Mouse (Mus musculus) kidney, postnatal 14 days (tissue): ENCODE results near the gene Siah2.
A peak's percentile ranks its signal among the peaks of the same experiment; 100 is the strongest.

ENCODE experiments used
- DNase-seq: peaks from one replicate; pipeline ENCODE4 v3.0.0; 2022; ENCODE audit warnings: mixed read lengths

The Siah2 gene

DNA sequence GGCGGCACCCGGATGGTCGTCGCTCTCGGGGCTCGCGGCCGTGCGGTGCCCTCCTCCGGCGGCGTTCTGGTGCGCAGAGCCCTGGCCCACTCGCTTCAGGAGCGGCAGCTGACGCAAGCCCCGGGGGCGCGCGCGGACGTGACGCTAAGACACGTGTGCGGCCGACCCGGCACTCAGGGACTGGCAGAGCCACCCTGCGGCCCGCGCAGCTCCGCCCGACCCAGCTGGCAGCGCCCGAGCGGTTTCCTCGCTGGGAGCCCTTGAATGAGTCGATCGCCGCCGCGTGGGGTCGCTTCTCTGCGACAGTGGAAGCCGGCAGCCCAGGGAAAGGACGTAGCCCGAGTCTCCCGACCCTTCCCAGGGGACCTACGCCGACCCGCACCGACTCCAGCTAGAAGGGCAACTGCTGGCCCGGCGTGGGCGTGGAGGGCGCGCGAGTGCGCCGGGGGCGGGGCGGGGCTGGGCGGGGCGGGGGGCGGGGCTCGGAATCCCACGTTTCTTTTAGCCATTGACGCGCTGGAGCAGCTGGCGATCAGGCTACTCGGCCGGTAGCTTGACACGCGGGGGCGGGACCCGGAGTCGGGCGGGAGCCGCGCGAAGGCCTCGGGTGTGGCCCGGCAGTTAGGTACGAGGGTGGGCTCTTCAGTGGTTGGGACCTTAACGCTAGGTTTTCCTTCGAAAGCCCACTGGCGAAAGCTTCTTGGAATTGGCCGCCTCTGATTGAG, at the start of gene Siah2:
Gene Siah2 (minus strand): TSS at position 404 of the 725 bp plus-strand sequence.
- peak; percentile 94 for DNase-seq

DNA sequence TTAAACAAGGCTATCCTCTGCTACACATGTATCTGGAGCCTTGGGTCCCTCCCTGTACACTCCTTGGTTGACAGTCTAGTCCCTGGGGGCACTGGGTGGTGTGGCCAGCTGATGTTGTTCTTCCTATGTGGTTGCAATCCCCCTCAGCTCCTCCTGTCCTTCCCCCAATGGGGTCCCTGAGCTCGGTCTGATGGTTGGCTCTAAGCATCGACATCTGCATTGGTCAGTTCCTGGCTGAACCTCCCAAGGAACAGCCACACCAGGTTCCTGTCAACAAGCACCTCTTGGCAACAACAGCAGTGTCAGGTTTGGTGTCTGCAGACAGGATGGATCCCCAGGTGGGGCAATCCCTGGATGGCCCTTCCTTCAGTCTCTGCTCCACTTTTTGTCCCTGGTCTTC, 47.3 kb upstream of the Siah2 start:
- no peak for DNase-seq

DNA sequence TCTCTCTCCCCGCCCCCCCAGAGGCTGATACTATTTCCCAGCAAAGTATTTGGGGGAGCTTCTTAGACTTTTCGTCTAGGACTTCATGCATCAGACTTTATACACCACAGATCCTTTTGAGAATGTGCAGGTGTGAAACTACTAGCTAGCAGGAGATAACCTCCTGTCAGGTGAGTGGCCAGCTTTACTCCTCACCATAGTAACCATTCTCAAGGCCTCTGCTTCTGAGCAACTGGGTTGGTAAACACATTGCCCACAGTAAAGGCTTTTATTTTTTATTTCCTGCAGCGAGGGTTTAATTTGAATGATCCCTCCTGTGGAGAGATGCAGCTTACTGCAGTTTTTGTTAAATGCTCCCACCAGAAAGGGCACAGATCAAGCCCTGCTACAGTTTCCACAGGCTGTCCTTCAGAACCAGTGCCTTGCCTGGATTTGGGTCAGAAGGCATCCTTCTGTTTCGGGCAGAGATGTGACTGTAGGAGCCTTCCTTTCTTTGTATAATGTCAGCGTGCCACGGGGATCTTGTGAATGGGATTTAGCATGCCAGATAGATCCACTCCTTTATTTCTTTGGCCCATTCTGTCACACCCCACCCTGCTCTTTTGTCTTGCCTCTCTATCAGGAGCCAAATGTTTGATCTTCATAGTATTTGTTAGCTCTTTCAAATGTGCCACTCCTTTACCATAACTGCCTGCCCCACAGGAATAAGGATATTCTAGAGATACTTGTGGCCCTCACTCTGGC, 46.3 kb upstream of the Siah2 start:
- no peak for DNase-seq

DNA sequence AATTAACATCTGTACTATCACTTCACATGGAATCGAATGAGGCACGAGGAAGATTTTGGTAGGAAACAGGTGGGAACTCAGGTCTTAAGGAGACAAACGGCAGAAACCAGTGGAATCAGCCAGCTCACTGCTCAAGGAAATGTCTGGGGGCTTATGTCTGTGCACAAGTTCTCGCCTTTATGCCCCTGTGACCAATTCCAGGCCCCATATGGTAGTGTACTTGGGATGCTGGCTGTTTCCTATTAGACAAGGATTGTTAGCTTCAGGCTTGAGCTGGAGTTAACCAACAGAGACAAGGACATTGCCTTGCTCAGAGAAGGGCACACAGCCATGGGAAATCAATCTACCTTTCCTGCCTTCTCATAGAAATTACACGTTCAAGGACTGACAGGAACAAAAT, 39.3 kb upstream of the Siah2 start:
- DNase-seq, result no peak

DNA sequence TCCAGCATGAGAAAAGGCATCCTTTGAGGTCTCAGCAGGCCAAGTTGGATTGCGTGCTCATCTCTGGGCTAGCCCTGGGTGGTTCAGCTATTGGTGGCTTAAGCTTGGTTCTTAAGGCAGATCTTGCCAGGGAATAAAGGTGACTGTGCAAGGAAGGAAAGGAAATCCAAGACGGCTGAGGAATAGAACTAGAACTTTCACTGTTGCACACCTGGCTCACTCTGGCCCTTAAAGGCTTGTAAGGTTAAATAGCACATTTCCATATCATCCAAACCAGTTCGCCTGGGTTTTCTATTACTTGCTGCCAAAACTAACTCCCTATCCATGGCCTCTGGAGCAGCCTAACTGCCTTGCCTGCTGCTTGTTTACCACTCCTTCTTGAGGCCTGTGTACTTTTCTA, 38.4 kb upstream of the Siah2 start:
- DNase-seq, result no peak

DNA sequence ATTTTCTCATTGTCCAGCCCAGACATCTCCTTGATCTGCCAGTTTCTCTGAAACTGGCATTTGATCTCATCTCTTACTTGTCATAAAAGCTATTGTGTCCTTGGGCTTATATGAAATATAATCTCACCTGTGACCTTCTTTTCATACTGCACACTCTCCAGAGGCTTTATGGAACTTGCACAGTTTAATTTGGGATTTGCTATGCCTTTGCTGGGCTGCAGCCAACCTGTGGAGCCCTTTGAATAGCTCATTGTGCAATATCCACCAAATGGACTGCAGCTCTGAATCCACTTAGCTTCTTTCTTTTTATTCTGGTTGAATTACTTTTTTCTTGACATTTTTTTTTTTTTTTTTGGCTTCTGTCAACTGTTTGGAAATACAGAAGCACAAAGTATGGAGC, 37.3 kb upstream of the Siah2 start:
- no peak for DNase-seq

DNA sequence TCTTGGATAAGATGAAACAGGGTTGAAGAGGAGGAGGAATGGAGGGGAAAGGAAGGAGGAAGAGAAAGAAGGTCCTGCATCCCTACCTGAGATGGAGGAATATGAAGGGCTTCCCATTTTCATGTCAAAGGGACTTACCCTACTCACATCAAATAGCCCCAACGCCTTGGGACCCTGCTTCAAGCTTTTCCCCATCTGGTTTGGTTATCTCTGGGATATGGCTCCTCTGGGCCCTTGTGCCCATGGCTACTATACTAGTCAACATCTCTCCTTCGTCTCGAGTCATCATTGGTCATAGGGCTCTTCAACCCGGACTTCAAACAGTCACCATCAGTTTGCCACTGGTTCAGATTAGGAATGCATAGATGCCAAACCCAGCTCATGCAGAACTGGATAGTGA, 35.4 kb upstream of the Siah2 start:
- no peak for DNase-seq

DNA sequence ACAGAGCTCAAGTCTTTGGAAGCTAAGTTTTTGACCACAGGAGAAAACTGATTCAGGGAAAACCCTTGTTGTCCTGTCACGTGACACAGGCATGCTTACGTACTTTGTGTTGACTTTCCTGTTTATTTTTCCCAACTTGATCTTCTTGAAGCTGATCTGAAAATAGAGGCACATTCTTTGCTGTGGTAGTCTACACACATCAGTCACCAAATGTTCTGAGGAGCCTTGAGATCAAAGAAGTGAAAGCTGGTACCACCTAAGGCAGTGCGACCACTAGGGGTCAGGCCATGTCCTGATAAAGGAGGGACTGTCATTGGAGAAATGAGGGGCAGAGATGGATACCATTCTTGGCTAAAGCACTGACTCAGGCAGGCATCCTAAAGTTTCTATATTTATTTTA, 34.8 kb upstream of the Siah2 start:
- peak; percentile 19 for DNase-seq

DNA sequence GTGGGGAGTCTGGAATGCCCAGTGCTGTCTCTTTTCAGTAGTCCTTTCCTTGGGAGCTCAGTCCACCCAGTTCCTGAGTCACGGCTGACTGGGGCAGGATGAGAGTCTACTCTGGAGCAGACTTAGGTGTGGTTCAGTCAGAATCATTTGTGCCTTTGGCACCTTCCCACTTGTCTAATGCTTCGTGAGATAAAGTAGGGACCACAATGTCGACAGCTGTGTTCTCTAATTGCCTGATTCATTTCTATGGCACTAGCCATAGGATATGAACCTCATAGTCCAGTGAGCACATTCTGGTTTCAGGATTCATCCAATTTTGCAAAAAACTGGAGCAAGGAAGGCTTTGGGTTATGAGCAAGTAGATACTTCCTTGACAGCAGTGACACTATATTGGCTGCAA, 34.2 kb upstream of the Siah2 start:
- no peak for DNase-seq

DNA sequence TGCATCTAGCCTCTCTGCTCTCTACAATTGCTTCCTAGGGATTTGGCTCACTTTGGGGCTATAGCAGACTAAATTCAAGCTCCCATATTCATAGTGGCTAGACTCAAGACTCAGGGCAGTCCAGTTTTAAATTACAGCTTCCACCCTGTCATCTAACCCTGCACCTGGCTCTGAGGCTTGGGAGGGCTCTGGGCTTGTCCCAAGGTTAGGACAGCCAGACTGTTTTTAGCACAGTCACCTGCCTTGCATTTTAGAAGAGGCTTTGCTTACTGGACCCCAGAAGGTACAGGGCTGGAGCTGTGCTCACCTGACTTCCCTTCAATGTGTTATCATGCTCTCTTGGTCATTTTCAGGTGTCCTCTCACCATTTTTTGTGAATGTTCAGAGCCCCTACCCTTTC, 32.6 kb upstream of the Siah2 start:
- no peak for DNase-seq

DNA sequence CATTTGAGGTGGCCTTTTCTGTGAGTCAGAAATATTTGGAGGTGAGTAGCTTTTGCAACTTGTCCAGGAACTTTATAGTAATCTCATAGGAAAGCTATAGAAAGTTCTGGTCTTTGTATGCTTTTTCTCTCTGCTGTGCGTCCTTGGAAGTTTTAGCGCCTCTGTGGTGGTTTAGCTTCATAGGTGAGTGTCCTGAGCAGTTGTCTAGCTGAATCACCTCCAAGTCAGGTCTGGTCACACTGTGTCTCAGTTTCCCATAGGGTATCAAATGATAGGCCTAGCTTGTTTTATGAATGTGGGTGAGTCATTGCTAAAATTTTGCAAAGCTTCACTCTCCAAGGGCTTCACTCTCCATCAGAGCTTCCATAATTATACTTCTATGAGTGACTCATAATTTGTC, 31.5 kb upstream of the Siah2 start:
- no peak for DNase-seq

DNA sequence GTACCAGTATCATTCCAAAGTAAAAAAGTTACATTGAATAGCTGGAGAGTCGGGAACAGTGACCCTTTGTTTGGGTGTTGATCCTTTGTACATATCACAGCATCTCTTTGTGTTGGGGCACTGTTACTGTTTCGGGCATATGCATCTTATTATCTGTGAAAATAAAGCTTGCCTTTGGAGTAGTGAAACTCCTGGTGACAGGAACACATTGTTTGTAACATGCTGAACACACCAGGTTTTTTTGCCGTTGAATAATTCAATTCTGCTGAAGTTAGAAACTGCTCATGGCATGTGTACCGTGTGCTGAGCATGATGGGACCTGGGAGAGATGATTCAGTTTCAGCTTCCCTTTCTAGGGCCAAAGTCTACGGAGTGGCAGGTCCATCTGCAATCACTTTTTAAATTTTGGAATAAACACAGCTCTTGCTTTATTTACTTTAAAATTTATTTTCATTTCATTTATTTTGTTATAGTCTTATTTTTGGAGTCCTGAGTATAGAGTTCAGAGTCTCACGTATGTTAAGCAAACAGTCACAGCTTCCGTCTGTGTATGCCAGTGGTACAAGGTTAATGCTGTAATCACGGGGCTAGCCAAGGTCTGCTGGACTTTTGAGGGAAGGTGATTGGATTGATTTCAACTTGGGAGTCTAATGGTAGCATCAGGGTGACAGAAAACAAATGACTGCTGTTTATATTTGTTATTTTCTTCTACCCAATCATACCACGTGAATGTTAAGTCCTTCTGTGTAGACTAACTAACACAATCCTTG, 27.4 kb upstream of the Siah2 start:
- no peak for DNase-seq

DNA sequence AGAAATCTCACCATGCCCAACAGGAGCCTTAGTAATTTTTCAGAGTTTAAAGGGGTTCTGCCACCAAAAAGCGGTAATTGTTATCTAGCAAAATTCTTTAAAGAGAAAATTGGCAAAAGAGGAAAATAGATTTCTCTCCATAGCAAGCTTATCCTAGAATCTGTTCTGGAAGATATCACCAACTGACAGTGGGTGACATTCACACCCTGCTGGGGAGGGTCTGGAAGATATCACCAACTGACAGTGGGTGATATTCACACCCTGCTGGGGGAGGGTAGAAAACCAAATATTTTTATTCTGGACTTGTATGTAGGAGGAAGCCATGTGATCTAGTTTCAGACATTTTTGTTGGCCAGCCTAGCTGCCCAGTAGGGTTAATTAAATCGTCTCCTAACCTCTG, 24.5 kb upstream of the Siah2 start:
- DNase-seq, result no peak

DNA sequence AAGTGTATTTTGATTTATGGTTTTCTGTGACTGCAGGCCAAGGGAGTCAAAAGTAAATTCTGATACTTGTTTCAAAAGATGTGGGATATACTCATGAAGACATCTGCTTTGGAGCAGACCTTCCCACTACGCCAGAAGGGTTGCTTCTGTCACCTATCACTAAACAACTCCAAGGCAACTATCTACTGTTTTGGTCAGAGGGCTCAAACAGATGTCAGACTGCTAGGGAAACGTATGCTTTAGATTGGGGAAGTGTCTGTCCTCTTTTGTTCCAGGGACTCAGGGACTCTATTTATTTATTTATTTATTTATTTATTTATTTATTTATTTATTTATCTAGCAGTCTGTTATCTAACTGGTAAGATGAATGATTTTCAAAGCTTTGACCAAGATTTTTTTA, 22.6 kb upstream of the Siah2 start:
- no peak for DNase-seq

DNA sequence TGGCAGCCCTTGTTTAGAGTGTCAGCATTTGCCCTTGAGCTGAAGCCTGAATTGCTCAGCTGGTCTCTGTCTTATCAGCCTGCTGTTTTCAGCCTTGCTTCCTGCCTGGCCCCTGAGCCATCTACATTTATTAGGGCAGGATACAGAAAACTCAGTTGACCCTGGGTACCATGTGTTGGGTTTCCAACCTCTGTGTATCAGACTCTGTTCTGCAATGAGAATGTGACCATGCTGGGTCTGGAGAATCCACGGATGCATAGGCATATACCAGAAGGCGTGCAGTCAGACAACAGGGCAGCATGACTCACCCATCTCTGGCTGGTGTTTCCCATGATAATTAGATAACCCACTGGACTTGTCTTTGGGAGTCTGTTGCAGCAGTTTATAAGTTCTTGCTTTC, 21.8 kb upstream of the Siah2 start:
- DNase-seq, result no peak

DNA sequence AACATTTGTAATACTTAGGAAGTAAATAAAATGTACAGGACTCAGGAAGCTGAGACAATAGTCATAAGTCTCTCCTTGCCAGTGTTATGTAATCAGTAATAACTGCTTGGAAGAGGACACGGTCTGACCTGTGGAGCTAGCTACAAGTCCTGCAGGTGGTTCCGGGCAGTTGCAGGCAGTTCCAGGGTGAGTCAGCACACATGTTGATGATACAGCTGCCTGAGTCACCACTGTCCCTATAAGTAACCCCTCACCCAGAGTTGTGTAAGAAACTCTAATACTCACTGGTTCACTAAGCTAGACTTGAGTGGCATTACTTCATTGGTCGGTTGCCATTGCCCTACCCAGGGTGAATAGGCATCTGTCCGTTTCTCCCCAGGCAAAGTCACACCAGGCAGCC, 21.0 kb upstream of the Siah2 start:
- DNase-seq, result no peak

DNA sequence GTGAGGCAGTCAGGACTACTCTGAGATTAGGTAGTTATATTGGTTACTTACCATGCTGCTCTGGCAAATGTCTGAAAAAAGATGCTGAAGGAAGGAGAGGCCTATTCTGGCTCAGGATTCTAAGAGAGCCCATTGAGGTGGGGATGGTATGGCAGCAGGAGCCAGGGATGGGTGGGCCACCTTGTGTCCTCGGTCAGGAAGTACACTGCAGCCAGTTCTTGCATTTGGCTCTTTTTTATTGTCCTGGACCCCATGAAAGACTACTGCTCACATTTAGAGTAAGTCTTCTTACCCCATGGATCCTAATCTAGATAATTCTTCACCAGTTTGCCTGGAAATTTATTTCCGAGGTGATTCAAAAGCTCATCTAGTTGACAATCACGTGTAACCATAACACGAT, 12.3 kb upstream of the Siah2 start:
- DNase-seq, result no peak

DNA sequence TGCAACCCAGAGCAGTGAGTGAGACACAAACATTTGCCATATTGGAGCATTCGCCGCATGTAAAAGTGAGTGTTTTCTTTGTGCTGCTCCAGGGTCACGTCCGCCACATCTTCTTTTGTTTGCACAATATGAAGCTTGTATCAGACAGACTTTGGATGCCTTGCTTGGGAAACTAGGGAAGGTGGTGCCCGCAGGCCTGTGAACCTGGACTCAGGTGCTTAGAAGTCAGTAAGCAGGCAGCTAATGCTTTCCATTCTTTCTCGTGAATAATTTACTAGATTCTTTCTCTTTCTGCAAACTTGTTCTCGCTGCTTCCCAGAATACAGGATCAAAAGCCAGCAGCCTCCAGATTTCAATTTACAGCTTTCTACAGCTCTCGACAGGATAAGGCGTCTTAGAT, 11.5 kb upstream of the Siah2 start:
- peak; percentile 47 for DNase-seq

DNA sequence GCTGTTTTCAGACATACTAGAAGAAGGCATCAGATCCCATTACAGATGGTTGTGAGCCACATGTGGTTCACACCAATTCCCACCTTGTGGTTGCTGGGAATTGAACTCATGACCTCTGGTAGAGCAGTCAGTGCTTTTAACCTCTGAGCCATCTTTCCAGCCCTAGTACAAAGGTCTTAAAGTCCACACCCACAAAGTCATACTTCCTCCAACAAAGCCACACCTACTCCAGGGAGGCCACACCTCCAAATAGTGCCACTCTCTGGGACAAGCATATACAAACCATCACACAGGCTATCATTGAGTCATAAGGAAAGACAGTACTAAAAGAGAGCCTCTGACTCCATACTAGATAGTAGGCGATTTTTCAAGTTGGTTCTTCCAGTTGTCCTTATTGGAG, 10.1 kb upstream of the Siah2 start:
- DNase-seq, result no peak

DNA sequence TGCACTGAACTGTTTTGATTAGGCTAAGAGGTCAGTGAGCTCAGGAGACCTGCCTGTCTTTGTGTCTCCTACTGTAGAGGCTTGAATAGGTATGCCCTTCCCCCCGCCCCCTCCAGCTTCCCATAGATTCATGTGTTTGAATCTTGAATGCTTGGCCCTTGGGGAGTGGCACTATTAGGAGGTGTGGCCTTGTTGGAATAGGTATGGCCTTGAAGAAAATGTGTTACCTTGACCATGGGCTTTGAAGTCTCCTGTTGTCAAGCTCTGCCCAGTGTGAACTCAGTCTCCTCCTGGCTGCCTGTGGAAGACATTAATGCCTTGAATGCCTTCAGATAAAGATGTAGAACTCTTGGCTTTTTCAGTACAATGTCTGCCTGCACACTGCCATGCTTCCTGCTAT, 9.2 kb upstream of the Siah2 start:
- no peak for DNase-seq

DNA sequence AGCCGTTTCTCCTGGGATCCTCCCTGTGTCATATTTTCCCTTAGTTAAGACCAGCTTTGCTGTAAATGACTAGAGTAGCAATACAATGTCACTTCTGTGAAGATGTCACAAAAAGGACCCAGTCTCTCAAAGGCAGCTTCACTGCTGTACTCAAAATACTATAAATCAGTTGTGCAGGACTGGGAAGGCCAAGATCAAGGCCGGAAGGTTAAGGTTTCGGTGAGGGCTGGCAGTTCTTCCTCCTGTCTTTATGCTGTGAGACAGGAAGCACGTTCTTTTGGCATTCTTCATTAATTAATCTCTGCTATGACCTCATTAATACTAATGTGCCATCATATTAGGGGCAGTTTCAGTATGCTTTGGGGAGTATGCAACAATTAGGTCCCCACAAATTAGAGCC, 5.7 kb upstream of the Siah2 start:
- no peak for DNase-seq

DNA sequence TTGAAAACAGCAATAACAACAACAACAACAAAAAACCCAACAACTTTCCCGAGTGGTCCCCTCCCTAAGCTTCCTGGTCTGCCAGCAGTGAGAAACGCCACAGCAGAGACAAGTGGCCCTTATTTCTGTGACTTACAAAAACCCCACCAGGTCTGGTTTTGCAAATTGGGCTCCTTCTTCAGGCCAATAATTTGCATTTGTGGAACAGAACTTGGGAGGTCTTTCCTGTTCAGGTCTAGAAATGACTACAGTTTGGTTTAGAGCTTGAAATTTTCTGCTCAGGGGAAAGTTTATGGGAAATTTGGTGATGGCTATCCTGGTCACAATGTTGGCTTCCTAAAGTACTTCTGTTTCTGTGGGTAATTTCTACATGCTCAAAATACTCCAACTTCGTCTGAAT, 4.6 kb upstream of the Siah2 start:
- no peak for DNase-seq

DNA sequence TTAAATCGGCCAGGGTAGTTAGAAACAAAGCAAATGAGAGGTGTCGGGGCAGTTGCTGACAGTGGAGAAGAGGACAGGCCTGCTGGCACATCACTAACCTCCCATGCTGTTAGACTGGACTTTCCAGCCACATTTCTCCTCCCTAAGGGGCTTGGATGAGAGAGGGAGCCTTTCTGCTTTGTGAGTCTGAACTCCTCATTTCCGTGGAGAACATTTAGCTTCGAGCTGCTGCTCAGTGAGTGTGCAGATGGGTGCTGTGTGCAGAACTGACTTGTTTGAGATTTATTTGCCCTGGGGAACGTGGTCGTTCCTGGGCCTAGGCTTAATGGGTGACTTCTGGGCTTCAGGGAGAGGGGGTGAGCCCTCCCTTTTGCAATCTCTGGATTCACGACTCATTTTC, 3.3 kb upstream of the Siah2 start:
- no peak for DNase-seq

DNA sequence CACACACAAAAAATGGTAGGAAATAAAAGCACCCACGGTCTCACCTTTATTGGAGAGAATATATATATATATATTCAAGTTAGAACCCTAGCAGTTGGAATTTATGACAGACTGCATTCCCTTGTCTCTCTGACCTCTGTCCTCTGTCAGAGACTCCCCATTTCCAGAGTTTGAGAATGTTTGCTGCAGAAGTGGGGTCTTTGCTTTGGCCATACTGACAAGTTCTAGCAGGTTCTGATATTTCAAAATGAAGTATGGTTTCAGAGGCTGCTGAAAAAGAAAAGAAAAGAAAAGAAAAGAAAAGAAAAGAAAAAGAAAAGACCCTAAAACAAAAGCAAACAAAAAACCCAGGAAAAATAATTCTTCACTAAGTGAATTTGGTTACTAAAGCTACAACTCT, 2.8 kb upstream of the Siah2 start:
- DNase-seq, result no peak
